Mouse (Mus musculus): ENCODE data around the gene Slc38a8.

GRCm38 (mm10) chr8:119446211-119446989 is 55.1 kb downstream of the Slc38a8 start, which contains the start of gene Necab2:
- TF ChIP-seq FLI1 (IDR thresholded peaks at IDR 0.05; ENCODE audit: low read length) = no peak
- TF ChIP-seq GATA1 (IDR thresholded peaks at IDR 0.05; ENCODE audit: borderline replicate concordance, low read length) = no peak

Data from megakaryocyte, embryonic 14.5 days (primary cell).